ENCODE assay signal across 18 mouse cellular contexts in genomic region chr13:90814174-90814865, GRCm38 (mm10).
DNase-seq lines count a peak whose midpoint lies in the region; ATAC-seq and TF ChIP-seq lines count a peak whose summit lies in the region.
"Had no signal": no experiment of that assay in that cellular context is flagged by ENCODE, and none has a peak within 500 bp of the region (broad histone marks: within the 10 kb centered on the region; RNA-seq: fewer than 3 reads in every experiment).

No protein-coding gene starts in this region.

- H3K27ac ChIP-seq in embryonic facial prominence, embryonic 14.5 days (replicated peaks; ENCODE audit: low read depth, low read length), result no peak overlapping the region; the same call in 1 of the 2 replicates
- peak overlapping the region; percentile 67 for H3K27ac ChIP-seq in limb, embryonic 13.5 days
- no peak overlapping the region for H3K27ac ChIP-seq in liver, postnatal 0 days (ENCODE audit: low read depth)
- H3K27ac ChIP-seq: forebrain, embryonic 10.5 days; gastrocnemius, adult 2 months; heart, embryonic 13.5 days; hindbrain, embryonic 15.5 days had no signal

- H3K9me3 ChIP-seq in embryonic facial prominence, embryonic 14.5 days (ENCODE audit: control insufficient read depth, low read length), result no peaks in the 10 kb centered on the region
- no peaks in the 10 kb centered on the region for H3K9me3 ChIP-seq in limb, embryonic 13.5 days
- H3K9me3 ChIP-seq in liver, postnatal 0 days (ENCODE audit: low read length), result no peaks in the 10 kb centered on the region
- H3K9me3 ChIP-seq: forebrain, embryonic 10.5 days; heart, embryonic 13.5 days; hindbrain, embryonic 15.5 days had no signal

- H3K4me1 ChIP-seq in embryonic facial prominence, embryonic 14.5 days (ENCODE audit: control insufficient read depth, insufficient read depth, low read length), result no peaks in the 10 kb centered on the region
- peaks cover 14% of the 10 kb centered on the region for H3K4me1 ChIP-seq in limb, embryonic 13.5 days
- no peaks in the 10 kb centered on the region for H3K4me1 ChIP-seq in liver, postnatal 0 days (ENCODE audit: insufficient read depth)
- H3K4me1 ChIP-seq: forebrain, embryonic 10.5 days; heart, embryonic 13.5 days; hindbrain, embryonic 15.5 days had no signal

- peaks cover 3% of the 10 kb centered on the region for H3K27me3 ChIP-seq in C2C12 (ENCODE audit: control insufficient read depth, insufficient read depth, insufficient read length)
- no peaks in the 10 kb centered on the region for H3K27me3 ChIP-seq in embryonic facial prominence, embryonic 14.5 days (replicated peaks; ENCODE audit: control insufficient read depth, insufficient read depth, low read length)
- H3K27me3 ChIP-seq in limb, embryonic 13.5 days, result no peaks in the 10 kb centered on the region
- no peaks in the 10 kb centered on the region for H3K27me3 ChIP-seq in liver, postnatal 0 days (ENCODE audit: insufficient read depth, low read length)
- H3K27me3 ChIP-seq: heart, embryonic 13.5 days; hindbrain, embryonic 15.5 days had no signal

- H3K79me2 ChIP-seq in C2C12 (ENCODE audit: control insufficient read depth, insufficient read depth), result no peaks in the 10 kb centered on the region

- WGBS in embryonic facial prominence, embryonic 14.5 days, result 64% methylated on average over 4 of the region's 4 CpGs
- 35% methylated on average over 4 of the region's 4 CpGs for WGBS in limb, embryonic 13.5 days
- WGBS in liver, postnatal 0 days (ENCODE audit: insufficient replicate concordance), result 59% methylated on average over 4 of the region's 4 CpGs

- H3K4me3 ChIP-seq in C2C12 (ENCODE audit: insufficient read depth, poor library complexity, severe bottlenecking), result no peak overlapping the region
- H3K4me3 ChIP-seq in embryonic facial prominence, embryonic 14.5 days (ENCODE audit: low read depth, low read length), result no peak overlapping the region
- H3K4me3 ChIP-seq in limb, embryonic 13.5 days, result no peak overlapping the region
- no peak overlapping the region for H3K4me3 ChIP-seq in liver, postnatal 0 days (ENCODE audit: low read depth, low read length)
- H3K4me3 ChIP-seq: forebrain, embryonic 10.5 days; gastrocnemius, adult 2 months; heart, embryonic 13.5 days; hindbrain, embryonic 15.5 days had no signal

- no peak overlapping the region for H3ac ChIP-seq in C2C12 (ENCODE audit: control insufficient read depth, insufficient read length, low read depth)

- no peak overlapping the region for H3K4me2 ChIP-seq in embryonic facial prominence, embryonic 14.5 days (ENCODE audit: low read depth, low read length)
- no peak overlapping the region for H3K4me2 ChIP-seq in limb, embryonic 13.5 days (replicated peaks)
- H3K4me2 ChIP-seq in liver, postnatal 0 days (ENCODE audit: low read depth, low read length), result no peak overlapping the region
- H3K4me2 ChIP-seq: heart, embryonic 13.5 days; hindbrain, embryonic 15.5 days had no signal

- no peak overlapping the region for H3K9ac ChIP-seq in embryonic facial prominence, embryonic 14.5 days (ENCODE audit: low read depth, low read length)
- H3K9ac ChIP-seq in limb, embryonic 13.5 days, result no peak overlapping the region
- no peak overlapping the region for H3K9ac ChIP-seq in liver, postnatal 0 days (replicated peaks)
- H3K9ac ChIP-seq: heart, embryonic 13.5 days; hindbrain, embryonic 15.5 days had no signal

- ATAC-seq in embryonic facial prominence, embryonic 14.5 days (ENCODE audit: low read depth), result peak; percentile 65; the same call in 1 of the 2 replicates
- ATAC-seq in limb, embryonic 13.5 days (ENCODE audit: low FRiP score, low read depth), result peak; percentile 82
- ATAC-seq in liver, postnatal 0 days, result no peak
- ATAC-seq: forebrain, embryonic 14.5 days; intestine, embryonic 16.5 days had no signal

- TF ChIP-seq CTCF in C2C12 (IDR thresholded peaks at IDR 0.05; ENCODE audit: control insufficient read depth, insufficient read depth, insufficient read length), result no peak
- no peak for TF ChIP-seq CTCF in liver, postnatal 0 days (IDR thresholded peaks at IDR 0.05; ENCODE audit: low read depth)

- no peaks in the 10 kb centered on the region for H3K36me3 ChIP-seq in C2C12 (ENCODE audit: control insufficient read depth, insufficient read depth)
- H3K36me3 ChIP-seq in embryonic facial prominence, embryonic 14.5 days (ENCODE audit: control insufficient read depth, insufficient read depth, low read length), result no peaks in the 10 kb centered on the region
- H3K36me3 ChIP-seq in limb, embryonic 13.5 days, result no peaks in the 10 kb centered on the region
- no peaks in the 10 kb centered on the region for H3K36me3 ChIP-seq in liver, postnatal 0 days (replicated peaks; ENCODE audit: insufficient read depth, low read length)
- H3K36me3 ChIP-seq: forebrain, embryonic 10.5 days; heart, embryonic 13.5 days; hindbrain, embryonic 15.5 days had no signal

- DNase-seq in embryonic facial prominence, embryonic 14.5 days (ENCODE audit: low spot score), result peak; percentile 73
- no peak for DNase-seq in embryo, embryonic 10.5 days (ENCODE audit: low spot score)
- DNase-seq in heart, adult 11 months, result no peak
- no peak for DNase-seq in liver, postnatal 0 days
- DNase-seq: adrenal gland, postnatal 14 days; B cell, adult 2 months; cerebellum, adult 2 months; cerebellum, postnatal 10 days; gastrocnemius, adult 2 months; gastrocnemius, postnatal 25 days; heart, postnatal 36 days had no signal

- no peak for TF ChIP-seq EP300 in liver, postnatal 0 days (IDR thresholded peaks at IDR 0.05; ENCODE audit: low read depth)

- no peaks in the 10 kb centered on the region for H3K79me3 ChIP-seq in C2C12 (ENCODE audit: low read depth)

TF ChIP-seq in C2C12, 6 proteins besides CTCF, POLR2A, EP300 and RAD21:
- TF ChIP-seq CEBPB (IDR thresholded peaks at IDR 0.05; ENCODE audit: low read depth), result no peak
- TF ChIP-seq MYOD1 (IDR thresholded peaks at IDR 0.05; ENCODE audit: control insufficient read depth, insufficient read length, low read depth), result peak; percentile 26
